Mouse (Mus musculus): ENCODE measurements around the gene Arid3c. TPM values are rescaled to one million over a fixed set of nuclear protein-coding genes. Genes with fewer than 3 reads are reported as not detected.

The Arid3c gene
- polyA plus RNA-seq, 1 experiment from 2014 or later: not detected

Other genes with a start within 250 kb of the Arid3c start
- 6.1 and 6.9 TPM in 2 replicates for gene AI464131, start 228.1 kb downstream of the Arid3c start, polyA plus RNA-seq (2014; fragmentation: Nextera tagmentation; extraction: Ambion mirVana)
- gene 1110017D15Rik, start 213.8 kb downstream of the Arid3c start, polyA plus RNA-seq (2014; fragmentation: Nextera tagmentation; extraction: Ambion mirVana): 0.61 and 0.83 TPM in 2 replicates
- gene Fam219a, start 161.6 kb downstream of the Arid3c start, polyA plus RNA-seq (2014; fragmentation: Nextera tagmentation; extraction: Ambion mirVana): 2.2 TPM in 2 replicates
- 3.4 and 4.9 TPM in 2 replicates for gene Dnaic1, start 161.4 kb downstream of the Arid3c start, polyA plus RNA-seq (2014; fragmentation: Nextera tagmentation; extraction: Ambion mirVana)
- 13.6 and 14.8 TPM in 2 replicates for gene Enho, start 90.8 kb downstream of the Arid3c start, polyA plus RNA-seq (2014; fragmentation: Nextera tagmentation; extraction: Ambion mirVana)
- gene Cntfr, start 34.1 kb downstream of the Arid3c start, polyA plus RNA-seq (2014; fragmentation: Nextera tagmentation; extraction: Ambion mirVana): 5.2 and 6.2 TPM in 2 replicates
- gene Il11ra1, start 31.2 kb downstream of the Arid3c start, polyA plus RNA-seq (2014; fragmentation: Nextera tagmentation; extraction: Ambion mirVana): 130 and 143 TPM in 2 replicates
- gene Rpp25l, start 17.6 kb downstream of the Arid3c start, polyA plus RNA-seq (2014; fragmentation: Nextera tagmentation; extraction: Ambion mirVana): 71.9 and 76.4 TPM in 2 replicates
- 123 and 124 TPM in 2 replicates for gene Dctn3, start 8.0 kb downstream of the Arid3c start, polyA plus RNA-seq (2014; fragmentation: Nextera tagmentation; extraction: Ambion mirVana)
- gene Galt, start 24.1 kb upstream of the Arid3c start, polyA plus RNA-seq (2014; fragmentation: Nextera tagmentation; extraction: Ambion mirVana): 44.8 and 47.7 TPM in 2 replicates
- 113 TPM in 2 replicates for gene Sigmar1, start 25.0 kb upstream of the Arid3c start, polyA plus RNA-seq (2014; fragmentation: Nextera tagmentation; extraction: Ambion mirVana)
- 35.0 and 39.3 TPM in 2 replicates for gene Ccl27a, start 43.1 kb upstream of the Arid3c start, polyA plus RNA-seq (2014; fragmentation: Nextera tagmentation; extraction: Ambion mirVana)
- 20.5 TPM in 1 of 2 replicates, not detected in the other for gene Gm21541, start 172.5 kb upstream of the Arid3c start, polyA plus RNA-seq (2014; fragmentation: Nextera tagmentation; extraction: Ambion mirVana)
- gene Gm20878, start 210.4 kb upstream of the Arid3c start, polyA plus RNA-seq (2014; fragmentation: Nextera tagmentation; extraction: Ambion mirVana): 2.0 and 2.4 TPM in 2 replicates
- gene Fam205a4, start 234.9 kb upstream of the Arid3c start, polyA plus RNA-seq (2014; fragmentation: Nextera tagmentation; extraction: Ambion mirVana): 0.23 and 0.41 TPM in 2 replicates